Mouse (Mus musculus) ES-E14 (cell line): ENCODE data around the gene Hist1h3h. TPM values are rescaled to one million over a fixed set of nuclear protein-coding genes. Genes with fewer than 3 reads are reported as not detected.
"Not testable (repeated sequence)": the region's sequence is repeated elsewhere in the genome, so short reads cannot be mapped to it uniquely, and the experiment has no call there.

Experiments
- DNase-seq: peaks from one replicate; pipeline ENCODE4 v3.0.0-alpha.2; 2013; ENCODE audit warnings: low read depth, low spot score
- H3K27ac ChIP-seq: 2 replicates; pipeline ENCODE4 v1.5.1; 2012; ENCODE audit warnings: low read depth, mild to moderate bottlenecking, low read length, moderate library complexity, mixed read lengths; ENCODE audit not compliant: poor library complexity, insufficient read depth, severe bottlenecking
- H3K36me3 ChIP-seq: 2 replicates; pipeline ENCODE4 v1.6.1; 2012; ENCODE audit warnings: mild to moderate bottlenecking, low read length, moderate library complexity, mixed read lengths; ENCODE audit not compliant: control insufficient read depth, poor library complexity, insufficient read depth, severe bottlenecking
- H3K4me1 ChIP-seq, 2 experiments: fragments of 150-350 bp in 1 of 2; sonication (generic) in 1 of 2; 2 replicates each; pipeline ENCODE4 v1.6.1; 2012; ENCODE audit warnings: low read length in 2 of 2, mild to moderate bottlenecking in 1 of 2, mixed read lengths in 1 of 2; ENCODE audit not compliant: control insufficient read depth in 2 of 2, insufficient read depth in 2 of 2, poor library complexity in 1 of 2
- H3K4me3 ChIP-seq, 2 experiments: fragments of 150-350 bp in 1 of 2; sonication (generic) in 1 of 2; 2 replicates each; pipeline ENCODE4 v1.5.1; 2012; ENCODE audit warnings: low read length in 2 of 2, low read depth in 1 of 2, mild to moderate bottlenecking in 1 of 2, mixed read lengths in 1 of 2; ENCODE audit not compliant: insufficient read depth in 1 of 2, poor library complexity in 1 of 2, severe bottlenecking in 1 of 2
- H3K9ac ChIP-seq: 2 replicates; pipeline ENCODE4 v1.6.1; 2012; ENCODE audit warnings: low read depth, mild to moderate bottlenecking, low read length, mixed read lengths; ENCODE audit not compliant: poor library complexity, insufficient read depth, severe bottlenecking
- H3K9me3 ChIP-seq: fragments of 150-350 bp; sonication (generic); 2 replicates; pipeline ENCODE4 v1.6.1; 2012; ENCODE audit warnings: low read depth, mild to moderate bottlenecking, low read length; ENCODE audit not compliant: control insufficient read depth, insufficient read depth
- CHD2 ChIP-seq: IDR thresholded peaks from 2 replicates; pipeline ENCODE4 v1.6.1; 2014; ENCODE audit warnings: mild to moderate bottlenecking, low read depth, low read length, inconsistent platforms
- HCFC1 ChIP-seq: IDR thresholded peaks from 2 replicates; pipeline ENCODE4 v1.6.1; 2012; ENCODE audit warnings: low read length, inconsistent platforms, borderline replicate concordance; ENCODE audit not compliant: insufficient read depth
- MAFK ChIP-seq: IDR thresholded peaks from 2 replicates; pipeline ENCODE4 v1.6.1; 2014; ENCODE audit warnings: mild to moderate bottlenecking, low read depth, low read length, inconsistent platforms; ENCODE audit not compliant: insufficient read depth
- ZC3H11A ChIP-seq: IDR thresholded peaks from 2 replicates; pipeline ENCODE4 v1.6.1; 2012; ENCODE audit warnings: low read depth, mild to moderate bottlenecking, inconsistent platforms, low read length, borderline replicate concordance
- ZNF384 ChIP-seq: IDR thresholded peaks from 2 replicates; pipeline ENCODE4 v1.6.1; 2012; ENCODE audit warnings: low read depth, low read length, inconsistent platforms
- in situ Hi-C, 2 experiments: fragments of 600-800 bp; cut with MboI; formaldehyde crosslinking; loops; one replicate each; pipeline ENCODE4 v1.15.1; 2025; ENCODE audit warnings: low sequenced_read_pairs in 2 of 2, inconsistent platforms in 1 of 2; ENCODE audit not compliant: unreplicated experiment in 2 of 2
- total RNA-seq: library from RNA; depleted of rRNA; stranded (reverse); fragments of 300-350 nt; gene quantifications from 2 replicates; pipeline ENCODE4 v1.2.3, GENCODE M21; 2012

Hist1h3h gene
- total RNA-seq, 1 experiment: 2,394 TPM

- DNase-seq: peak; percentile 81
- in situ Hi-C loops: loop anchor here in 1 of 2 experiments (25.0 kb wide), 1 partner anchor 560 kb away; no protein-coding TSS in a partner anchor
- H3K4me3 ChIP-seq: peak within 1 kb of the TSS; percentile 61 to 74
- TF ChIP-seq MAFK (peak; percentile 50; the same call in 1 of the 2 replicates), CHD2 (peak; percentile 87)
- not testable (repeated sequence) for H3K4me1 ChIP-seq, H3K36me3 ChIP-seq, H3K9me3 ChIP-seq
- peak within 1 kb of the TSS; percentile 98 for H3K27ac ChIP-seq
- peak within 1 kb of the TSS; percentile 90 for H3K9ac ChIP-seq
Measured at GRCm38 (mm10) chr13:21721757-21722372, 4.4 kb downstream of the Hist1h3h start, which contains the start of gene Hist1h2bm. Gene Hist1h2bm (plus strand): TSS chr13:21722044.

DNA sequence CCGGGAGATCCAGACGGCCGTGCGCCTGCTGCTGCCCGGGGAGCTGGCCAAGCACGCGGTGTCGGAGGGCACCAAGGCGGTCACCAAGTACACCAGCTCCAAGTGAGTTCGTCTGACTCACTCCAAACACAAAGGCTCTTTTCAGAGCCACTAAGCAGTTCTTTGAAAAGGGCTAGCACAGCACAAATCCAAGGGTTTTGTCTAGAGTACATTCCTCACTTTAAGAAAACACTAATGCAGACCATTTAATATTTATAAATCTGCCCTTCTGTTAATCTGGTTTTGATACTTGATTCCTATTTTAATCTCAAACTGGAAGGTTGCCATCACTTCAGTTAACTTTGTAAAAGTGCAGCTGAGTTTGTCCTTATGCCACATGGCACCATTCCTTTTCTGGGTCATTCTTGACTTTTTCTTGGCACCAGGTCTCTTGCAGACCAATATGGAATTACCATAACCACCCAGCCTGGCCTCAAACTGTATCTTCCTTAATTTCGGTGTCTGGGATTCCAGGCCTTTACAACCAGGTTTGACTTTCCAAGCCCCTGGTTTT, 5.0 kb downstream of the Hist1h3h start:
- in situ Hi-C loops: loop anchor here in 1 of 2 experiments (25.0 kb wide), 1 partner anchor 560 kb away; no protein-coding TSS in a partner anchor
- Histone ChIP-seq H3K4me3 (peak overlapping the region in 1 of 2 experiments; percentile 40; a peak in 2 of 4 replicates), H3K27ac (peak overlapping the region; percentile 71; the same call in 1 of the 2 replicates), H3K4me1 (no peaks in the 10 kb centered on the region), H3K9ac (peak overlapping the region; percentile 65), H3K36me3 (no peaks in the 10 kb centered on the region), H3K9me3 (peaks cover 3% of the 10 kb centered on the region)
- no peak for DNase-seq
- TF ChIP-seq ZNF384: no peak
- no peak for TF ChIP-seq CHD2
- TF ChIP-seq ZC3H11A: no peak
- TF ChIP-seq HCFC1: no peak
- no peak for TF ChIP-seq MAFK

- in situ Hi-C loops: loop anchor here in 1 of 2 experiments (25.0 kb wide), 1 partner anchor 561 kb away; no protein-coding TSS in a partner anchor
- H3K9ac ChIP-seq: no peak overlapping the region; the same call in 1 of the 2 replicates
- no peaks in the 10 kb centered on the region for H3K4me1 ChIP-seq
- H3K9me3 ChIP-seq: peaks cover 6% of the 10 kb centered on the region
- no peak for TF ChIP-seq MAFK
- TF ChIP-seq HCFC1: no peak
- TF ChIP-seq ZC3H11A: no peak
- TF ChIP-seq ZNF384: no peak
- no peak for TF ChIP-seq CHD2
- no peaks in the 10 kb centered on the region for H3K36me3 ChIP-seq
- H3K4me3 ChIP-seq: no peak overlapping the region
- no peak overlapping the region for H3K27ac ChIP-seq
- DNase-seq: no peak
Measured at GRCm38 (mm10) chr13:21722993-21723836, 5.8 kb downstream of the Hist1h3h start.

- Histone ChIP-seq H3K9me3 (peaks cover 9% of the 10 kb centered on the region), H3K36me3 (no peaks in the 10 kb centered on the region), H3K9ac (no peak overlapping the region), H3K27ac (no peak overlapping the region), H3K4me1 (no peaks in the 10 kb centered on the region), H3K4me3 (no peak overlapping the region)
- no peak for DNase-seq
- TF ChIP-seq ZNF384 (no peak), MAFK (no peak), HCFC1 (no peak), ZC3H11A (no peak), CHD2 (no peak)
- in situ Hi-C loops: loop anchor here (25.0 kb wide), 2 partner anchors 309 to 1834 kb away; partner anchors contain the start of genes Hist1h1d (in 2 of the 2), Hist1h2ad (in 2 of the 2), Hist1h2ae (in 2 of the 2) and Hist1h2bf (in 2 of the 2)
Measured at GRCm38 (mm10) chr13:21727948-21728572, 10.6 kb downstream of the Hist1h3h start.
